Mouse (Mus musculus) lung, adult 2 months (tissue): ENCODE data around the gene Cops4. TPM values are rescaled to one million over a fixed set of nuclear protein-coding genes. Genes with fewer than 3 reads are reported as not detected.

Experiments
- DNase-seq: peaks from one replicate; pipeline ENCODE4 v3.0.0; 2022
- H3K4me1 ChIP-seq: fragments of 200-500 bp; 2 replicates; pipeline ENCODE4 v1.6.1; 2011; ENCODE audit warnings: low read length; ENCODE audit not compliant: control insufficient read depth, insufficient read depth
- H3K4me3 ChIP-seq: fragments of 200-500 bp; replicated peaks from 2 replicates; pipeline ENCODE3; 2011; ENCODE audit warnings: low read depth, mild to moderate bottlenecking, control low read depth, low read length; ENCODE audit errors: extremely low read depth
- CTCF ChIP-seq: fragments of 200-500 bp; IDR thresholded peaks from 2 replicates; pipeline ENCODE4 v1.5.1; 2011; ENCODE audit warnings: mild to moderate bottlenecking, low read length, control low read depth; ENCODE audit not compliant: insufficient read depth
- POLR2A ChIP-seq: fragments of 200-500 bp; IDR thresholded peaks from 2 replicates; pipeline ENCODE4 v1.6.1; 2011; ENCODE audit warnings: low read depth, mild to moderate bottlenecking, control low read depth, low read length, borderline replicate concordance; ENCODE audit errors: extremely low read depth
- WGBS: fragments of 180-500 bp; shearing (Covaris S2); methylation state at CpG from one replicate; pipeline ENCODE4 v1.1.7; 2018; 5-methylcytosine and 5-hydroxymethylcytosine counted together
- polyA plus RNA-seq: library from polyadenylated mRNA; depleted of rRNA; stranded (reverse); fragments of >200 nt; gene quantifications from 2 replicates; pipeline ENCODE4 v1.2.3, GENCODE M21; 2012

The Cops4 gene
- polyA plus RNA-seq, 1 experiment: 20.9 TPM

GRCm38 (mm10) chr5:100536638-100537037 lies 18.5 kb downstream of the Cops4 start:
- H3K4me3 ChIP-seq: no peak overlapping the region
- peak; percentile 52; the same call in 1 of the 2 replicates for TF ChIP-seq CTCF
- no peak for TF ChIP-seq POLR2A
- peak; percentile 13 for DNase-seq
- 70% methylated on average over 3 of the region's 3 CpGs for WGBS
- H3K4me1 ChIP-seq: no peaks in the 10 kb centered on the region

GRCm38 (mm10) chr5:100546294-100547080 lies 28.4 kb downstream of the Cops4 start:
- TF ChIP-seq POLR2A: no peak
- peak; percentile 58; the same call in 1 of the 2 replicates for TF ChIP-seq CTCF
- no peak for DNase-seq
- Histone ChIP-seq H3K4me3 (no peak overlapping the region), H3K4me1 (no peaks in the 10 kb centered on the region)
- WGBS: 78% methylated on average over 6 of the region's 6 CpGs

- no peaks in the 10 kb centered on the region for H3K4me1 ChIP-seq
- no peak for TF ChIP-seq CTCF
- no peak for TF ChIP-seq POLR2A
- H3K4me3 ChIP-seq: no peak overlapping the region
- DNase-seq: no peak
- 58% methylated on average over 2 of the region's 2 CpGs for WGBS
These were observed 30.1 kb downstream of the Cops4 start for GRCm38 (mm10) chr5:100548236-100548635.

GRCm38 (mm10) chr5:100549311-100549710 lies 31.2 kb downstream of the Cops4 start:
- H3K4me3 ChIP-seq: no peak overlapping the region
- no peak for DNase-seq
- 88% methylated on average over 4 of the region's 4 CpGs for WGBS
- H3K4me1 ChIP-seq: no peaks in the 10 kb centered on the region
- TF ChIP-seq POLR2A (no peak), CTCF (no peak)

GRCm38 (mm10) chr5:100550151-100550550 lies 32.0 kb downstream of the Cops4 start:
- TF ChIP-seq POLR2A: no peak
- TF ChIP-seq CTCF: no peak
- Histone ChIP-seq H3K4me3 (no peak overlapping the region), H3K4me1 (no peaks in the 10 kb centered on the region)
- WGBS: 92% methylated on average over 1 of the region's 1 CpGs
- no peak for DNase-seq

- DNase-seq: no peak
- 65% methylated on average over 2 of the region's 2 CpGs for WGBS
- no peaks in the 10 kb centered on the region for H3K4me1 ChIP-seq
- H3K4me3 ChIP-seq: no peak overlapping the region
- no peak for TF ChIP-seq CTCF
- TF ChIP-seq POLR2A: no peak
These were observed 33.8 kb downstream of the Cops4 start for GRCm38 (mm10) chr5:100551952-100552351.

GRCm38 (mm10) chr5:100553426-100553825 lies 35.3 kb downstream of the Cops4 start:
- no peak for DNase-seq
- Histone ChIP-seq H3K4me3 (no peak overlapping the region), H3K4me1 (no peaks in the 10 kb centered on the region)
- no peak for TF ChIP-seq CTCF
- no peak for TF ChIP-seq POLR2A
- 50% methylated on average over 8 of the region's 8 CpGs for WGBS

- no peak for DNase-seq
- no peak overlapping the region for H3K4me3 ChIP-seq
- TF ChIP-seq CTCF (no peak), POLR2A (no peak)
- WGBS: 77% methylated on average over 14 of the region's 14 CpGs
- H3K4me1 ChIP-seq: no peaks in the 10 kb centered on the region; the same call in 1 of the 2 replicates
These were observed 38.9 kb downstream of the Cops4 start for GRCm38 (mm10) chr5:100557019-100557418.

GRCm38 (mm10) chr5:100557537-100557936 lies 39.4 kb downstream of the Cops4 start:
- WGBS: 59% methylated on average over 9 of the region's 9 CpGs
- Histone ChIP-seq H3K4me3 (no peak overlapping the region), H3K4me1 (no peaks in the 10 kb centered on the region; the same call in 1 of the 2 replicates)
- TF ChIP-seq POLR2A (no peak), CTCF (no peak)
- no peak for DNase-seq

GRCm38 (mm10) chr5:100558783-100559182 lies 40.7 kb downstream of the Cops4 start:
- TF ChIP-seq CTCF (no peak), POLR2A (no peak)
- no peak for DNase-seq
- no peaks in the 10 kb centered on the region; the same call in 1 of the 2 replicates for H3K4me1 ChIP-seq
- H3K4me3 ChIP-seq: no peak overlapping the region
- 74% methylated on average over 3 of the region's 3 CpGs for WGBS
